Comparison of ENCODE assay signal across 16 mouse cellular contexts in genomic region chr2:167487994-167488393, GRCm38 (mm10). TPM values are rescaled to one million over a fixed set of nuclear protein-coding genes. Genes with fewer than 3 reads are reported as not detected.
"Had no signal": no experiment of that assay in that cellular context is flagged by ENCODE, and none has a peak within 500 bp of the region (broad histone marks: within the 10 kb centered on the region; RNA-seq: fewer than 3 reads in every experiment).

No protein-coding gene starts in this region.

- H3K9ac ChIP-seq: liver, embryonic 13.5 days; liver, postnatal 0 days; lung, embryonic 15.5 days; midbrain, embryonic 15.5 days; neural tube, embryonic 13.5 days; stomach, embryonic 15.5 days had no signal

- H3K4me2 ChIP-seq: liver, embryonic 13.5 days; lung, embryonic 15.5 days; midbrain, embryonic 11.5 days; midbrain, embryonic 15.5 days; neural tube, embryonic 13.5 days; stomach, embryonic 15.5 days had no signal

- H3K9me3 ChIP-seq: limb, embryonic 10.5 days; liver, embryonic 13.5 days; lung, embryonic 15.5 days; megakaryocyte, embryonic 14.5 days; midbrain, embryonic 15.5 days; neural tube, embryonic 13.5 days; stomach, embryonic 15.5 days had no signal

- DNase-seq: kidney, adult 8-10 months; kidney, postnatal 25 days; layer of hippocampus, adult 9-11 months; liver, embryonic 13.5 days; liver, postnatal 0 days; lung, postnatal 14 days; right cerebral cortex, postnatal 14 days; thymus, postnatal 4 days had no signal

- ATAC-seq: liver, postnatal 0 days; midbrain, embryonic 15.5 days had no signal

- H3K4me3 ChIP-seq: limb, embryonic 10.5 days; liver, embryonic 13.5 days; lung, embryonic 15.5 days; midbrain, embryonic 15.5 days; neural tube, embryonic 13.5 days; stomach, embryonic 15.5 days had no signal

- H3K27me3 ChIP-seq: liver, embryonic 13.5 days; lung, embryonic 15.5 days; megakaryocyte, embryonic 14.5 days; midbrain, embryonic 15.5 days; neural tube, embryonic 13.5 days; stomach, embryonic 15.5 days had no signal

- H3K27ac ChIP-seq: limb, embryonic 10.5 days; liver, embryonic 13.5 days; lung, embryonic 15.5 days; macrophage; midbrain, embryonic 15.5 days; neural tube, embryonic 13.5 days; stomach, embryonic 15.5 days had no signal

RNA-seq across cellular contexts. Expression of gene Snai1, which starts 50.0 kb away (rescaled TPM):
- polyA plus RNA-seq: macrophage had no signal
